Mouse (Mus musculus) embryonic facial prominence, embryonic 12.5 days (tissue): ENCODE measurements around the gene Them5. TPM values are rescaled to one million over a fixed set of nuclear protein-coding genes. Genes with fewer than 3 reads are reported as not detected.
A peak's percentile ranks its signal among the peaks of the same experiment; 100 is the strongest.

Experiments used
- ATAC-seq: fragments of 200-750 bp; cut with Nextera tagmentation; 2 replicates; pipeline ENCODE4 v1.8.0; 2017; ENCODE audit not compliant: insufficient number of reproducible peaks, insufficient read depth, low FRiP score, low TSS enrichment
- H3K27ac ChIP-seq: fragments of 300-500 bp; sonication (generic); 2 replicates; pipeline ENCODE4 v1.5.1; 2016; ENCODE audit warnings: mild to moderate bottlenecking
- H3K27me3 ChIP-seq: fragments of 300-500 bp; sonication (generic); 2 replicates; pipeline ENCODE4 v1.6.1; 2016; ENCODE audit warnings: mild to moderate bottlenecking, moderate library complexity
- H3K36me3 ChIP-seq: fragments of 300-500 bp; sonication (generic); 2 replicates; pipeline ENCODE4 v1.6.1; 2016; ENCODE audit warnings: mild to moderate bottlenecking
- H3K4me1 ChIP-seq: fragments of 300-500 bp; sonication (generic); 2 replicates; pipeline ENCODE4 v1.6.1; 2016
- H3K4me2 ChIP-seq: fragments of 300-500 bp; sonication (generic); replicated peaks from 2 replicates; pipeline ENCODE4 v1.6.1; 2016; ENCODE audit warnings: mild to moderate bottlenecking, moderate library complexity
- H3K4me3 ChIP-seq: fragments of 300-500 bp; sonication (generic); 2 replicates; pipeline ENCODE4 v1.5.1; 2016; ENCODE audit warnings: mild to moderate bottlenecking
- H3K9ac ChIP-seq: fragments of 300-500 bp; sonication (generic); 2 replicates; pipeline ENCODE4 v1.6.1; 2016; ENCODE audit warnings: mild to moderate bottlenecking, moderate library complexity
- H3K9me3 ChIP-seq: fragments of 300-500 bp; sonication (generic); 2 replicates; pipeline ENCODE4 v1.6.1; 2016; ENCODE audit warnings: mild to moderate bottlenecking, moderate library complexity
- WGBS: fragments of 180-500 bp; shearing (Covaris S2); methylation state at CpG from one replicate; pipeline ENCODE4 v1.1.7; 2016; 5-methylcytosine and 5-hydroxymethylcytosine counted together
- polyA plus RNA-seq: library from polyadenylated mRNA; unstranded; fragments of >200 nt; fragmentation: Nextera tagmentation; extraction: Ambion mirVana; gene quantifications from 2 replicates; pipeline ENCODE4 v1.2.1, GENCODE M21; 2016

The Them5 gene
- polyA plus RNA-seq, 1 experiment from 2014 or later, result not detected

DNA sequence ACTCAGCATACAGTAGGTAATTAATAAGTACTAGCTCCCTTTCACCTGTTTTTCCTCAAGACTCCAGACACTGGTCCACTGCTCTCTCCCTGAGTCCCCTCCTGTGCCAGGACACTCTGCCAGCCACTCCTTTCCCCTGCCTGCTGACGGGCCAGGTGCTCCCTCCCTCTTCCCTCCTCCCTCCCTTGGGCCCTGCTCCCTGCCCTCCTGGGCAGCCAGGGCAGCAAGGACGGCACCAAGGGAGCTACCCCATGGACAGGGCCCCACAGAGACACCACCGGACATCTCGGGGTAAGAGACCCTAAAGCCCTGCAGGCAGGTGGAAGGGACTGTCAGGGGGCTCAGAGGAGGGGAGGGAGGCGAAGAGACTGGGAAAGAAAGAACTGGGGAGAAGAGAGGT is 30.7 kb downstream of the Them5 start, which contains the start of gene Rorc:
Gene Rorc (plus strand): TSS at position 154 of the 400 bp plus-strand sequence.
- H3K27me3 ChIP-seq, result peaks cover 22% of the 10 kb centered on the region
- ATAC-seq, result peak; percentile 4; the same call in 1 of the 2 replicates
- H3K4me2 ChIP-seq, result peak within 1 kb of the TSS; percentile 36
- 12% methylated on average over 5 of the region's 5 CpGs for WGBS
- H3K36me3 ChIP-seq, result no peaks in the 10 kb centered on the region
- H3K9ac ChIP-seq, result peak within 1 kb of the TSS; percentile 25
- H3K9me3 ChIP-seq, result no peaks in the 10 kb centered on the region
- H3K4me1 ChIP-seq, result peaks cover 28% of the 10 kb centered on the region
- no peak within 1 kb of the TSS for H3K27ac ChIP-seq
- peak within 1 kb of the TSS; percentile 9; the same call in 1 of the 2 replicates for H3K4me3 ChIP-seq

DNA sequence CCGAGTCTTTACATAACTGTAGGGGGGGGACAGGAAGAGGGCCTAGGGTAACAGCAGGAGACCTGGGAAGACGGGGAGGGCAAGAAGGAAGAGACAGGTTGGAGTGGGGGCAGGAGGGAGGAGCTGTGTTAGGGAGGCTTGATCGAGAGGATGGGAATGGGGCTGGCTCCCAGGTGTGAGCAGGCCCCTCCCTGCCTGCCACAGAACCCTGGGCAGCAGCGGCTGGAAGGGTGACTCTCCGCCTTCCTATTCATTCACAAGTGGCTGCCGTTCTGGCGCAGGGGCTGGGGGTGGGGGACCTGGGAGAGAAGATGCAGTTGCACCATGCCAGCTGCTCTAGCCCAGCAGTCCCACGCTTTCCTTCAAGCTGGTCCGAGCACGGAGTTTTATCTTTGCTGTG is 31.2 kb downstream of the Them5 start:
- peaks cover 22% of the 10 kb centered on the region for H3K27me3 ChIP-seq
- WGBS, result 3% methylated on average over 10 of the region's 10 CpGs
- no peaks in the 10 kb centered on the region for H3K9me3 ChIP-seq
- peak; percentile 25 for ATAC-seq
- no peaks in the 10 kb centered on the region for H3K36me3 ChIP-seq
- no peak overlapping the region for H3K27ac ChIP-seq
- H3K9ac ChIP-seq, result no peak overlapping the region; the same call in 1 of the 2 replicates
- H3K4me1 ChIP-seq, result peaks cover 28% of the 10 kb centered on the region
- H3K4me2 ChIP-seq, result peak overlapping the region; percentile 33
- peak overlapping the region; percentile 9; the same call in 1 of the 2 replicates for H3K4me3 ChIP-seq

DNA sequence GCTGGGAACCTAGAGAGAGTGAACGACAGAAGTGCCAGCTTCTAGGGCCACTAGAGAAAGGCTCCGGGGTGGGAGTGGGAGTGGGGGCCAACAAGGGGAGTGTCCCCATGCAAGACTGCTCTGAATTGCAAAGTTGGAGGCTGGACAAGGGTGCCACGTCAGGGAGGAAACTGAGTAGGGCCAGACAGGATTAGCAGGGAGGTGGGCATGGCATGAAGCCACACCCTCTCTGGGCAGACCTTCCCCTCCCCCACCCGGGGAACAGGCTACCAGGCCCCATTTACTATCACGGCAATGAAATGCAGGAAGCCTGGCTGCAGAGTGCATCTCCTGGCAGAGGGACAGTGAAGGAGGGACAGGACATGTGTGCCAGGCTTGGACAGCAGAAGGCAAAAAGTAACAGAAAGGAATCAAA is 31.7 kb downstream of the Them5 start:
- 0 out of 2 replicates have a peak, but pooled peaks have one; percentile 17 for ATAC-seq
- peaks cover 28% of the 10 kb centered on the region for H3K4me1 ChIP-seq
- peaks cover 22% of the 10 kb centered on the region for H3K27me3 ChIP-seq
- no peak overlapping the region for H3K27ac ChIP-seq
- H3K36me3 ChIP-seq, result no peaks in the 10 kb centered on the region
- peak overlapping the region; percentile 33 for H3K4me2 ChIP-seq
- WGBS, result under 1% methylated on average over 5 of the region's 5 CpGs
- no peak overlapping the region for H3K9ac ChIP-seq
- H3K9me3 ChIP-seq, result no peaks in the 10 kb centered on the region
- peak overlapping the region; percentile 9; the same call in 1 of the 2 replicates for H3K4me3 ChIP-seq

DNA sequence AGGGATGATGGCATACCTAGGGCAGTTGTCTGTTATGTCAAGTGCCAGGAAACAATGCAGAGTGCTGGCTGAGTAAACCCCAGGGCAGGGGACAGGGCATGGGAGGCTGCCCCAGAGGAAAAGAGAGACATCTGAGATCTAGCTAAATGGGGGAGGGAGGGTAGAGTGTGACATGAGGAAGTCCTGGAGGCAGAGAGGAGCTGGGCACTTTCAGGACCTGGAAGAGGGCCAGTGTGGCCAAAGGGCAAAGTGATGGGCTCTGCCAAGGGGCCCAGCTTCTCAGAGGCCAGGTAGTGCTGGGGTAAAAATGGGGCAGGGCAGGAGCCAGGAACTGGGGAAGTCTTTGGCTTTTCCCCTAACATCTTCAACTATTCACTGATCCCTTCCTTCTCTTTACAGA is 32.7 kb downstream of the Them5 start:
- Histone ChIP-seq H3K9me3 (no peaks in the 10 kb centered on the region), H3K4me1 (peaks cover 28% of the 10 kb centered on the region), H3K36me3 (no peaks in the 10 kb centered on the region), H3K27ac (no peak overlapping the region), H3K9ac (no peak overlapping the region), H3K4me3 (no peak overlapping the region), H3K4me2 (no peak overlapping the region), H3K27me3 (peaks cover 22% of the 10 kb centered on the region)
- no peak for ATAC-seq

DNA sequence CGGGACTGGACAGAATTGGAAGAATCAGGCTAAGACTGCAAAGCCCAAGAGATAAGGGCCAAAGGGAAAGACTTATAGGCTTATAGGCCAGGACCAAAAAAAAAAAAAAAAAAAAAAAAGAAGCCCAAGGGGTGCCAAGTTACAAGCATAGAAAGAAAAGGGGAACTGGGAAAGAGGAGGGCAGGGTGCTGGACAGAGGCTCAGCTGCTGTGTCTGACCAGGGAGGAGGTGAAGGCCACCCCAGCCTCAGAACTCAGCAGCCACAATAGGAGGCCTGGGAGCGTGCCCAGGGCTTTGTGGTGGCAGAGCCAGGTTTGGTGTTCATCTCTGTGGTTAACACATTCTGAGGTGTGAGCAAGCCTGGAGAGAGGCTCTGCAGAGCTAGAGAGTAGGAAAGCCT is 33.2 kb downstream of the Them5 start:
- WGBS, result 69% methylated on average over 2 of the region's 2 CpGs
- H3K4me2 ChIP-seq, result no peak overlapping the region
- H3K27ac ChIP-seq, result no peak overlapping the region
- H3K9ac ChIP-seq, result no peak overlapping the region
- no peak for ATAC-seq
- no peaks in the 10 kb centered on the region for H3K9me3 ChIP-seq
- H3K27me3 ChIP-seq, result peaks cover 22% of the 10 kb centered on the region
- H3K4me1 ChIP-seq, result peaks cover 31% of the 10 kb centered on the region
- H3K36me3 ChIP-seq, result no peaks in the 10 kb centered on the region
- no peak overlapping the region for H3K4me3 ChIP-seq

DNA sequence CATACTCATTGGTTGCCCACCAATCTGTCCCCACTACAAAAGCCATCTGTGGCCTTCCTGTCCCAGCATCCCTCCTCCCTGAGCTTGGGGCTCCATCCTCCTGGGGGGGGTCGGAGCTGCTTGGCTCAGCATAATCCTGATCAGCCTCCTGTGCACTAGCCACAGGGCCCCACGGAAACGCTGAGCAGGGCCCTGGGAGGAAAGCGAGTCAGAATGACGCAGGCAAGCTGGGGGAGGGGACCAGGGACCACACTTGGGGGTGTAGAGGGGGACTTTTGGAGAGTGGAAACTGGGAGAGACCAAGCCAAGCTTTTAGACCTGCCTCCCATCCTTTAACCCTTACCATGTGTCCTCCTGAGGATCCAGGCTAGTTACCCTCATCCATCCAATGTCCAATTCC is 34.0 kb downstream of the Them5 start:
- H3K9me3 ChIP-seq, result no peaks in the 10 kb centered on the region
- no peak overlapping the region for H3K9ac ChIP-seq
- no peaks in the 10 kb centered on the region for H3K36me3 ChIP-seq
- H3K4me2 ChIP-seq, result no peak overlapping the region
- ATAC-seq, result no peak
- H3K27ac ChIP-seq, result no peak overlapping the region
- peaks cover 32% of the 10 kb centered on the region for H3K4me1 ChIP-seq
- WGBS, result 47% methylated on average over 5 of the region's 5 CpGs
- peaks cover 22% of the 10 kb centered on the region for H3K27me3 ChIP-seq
- no peak overlapping the region for H3K4me3 ChIP-seq

DNA sequence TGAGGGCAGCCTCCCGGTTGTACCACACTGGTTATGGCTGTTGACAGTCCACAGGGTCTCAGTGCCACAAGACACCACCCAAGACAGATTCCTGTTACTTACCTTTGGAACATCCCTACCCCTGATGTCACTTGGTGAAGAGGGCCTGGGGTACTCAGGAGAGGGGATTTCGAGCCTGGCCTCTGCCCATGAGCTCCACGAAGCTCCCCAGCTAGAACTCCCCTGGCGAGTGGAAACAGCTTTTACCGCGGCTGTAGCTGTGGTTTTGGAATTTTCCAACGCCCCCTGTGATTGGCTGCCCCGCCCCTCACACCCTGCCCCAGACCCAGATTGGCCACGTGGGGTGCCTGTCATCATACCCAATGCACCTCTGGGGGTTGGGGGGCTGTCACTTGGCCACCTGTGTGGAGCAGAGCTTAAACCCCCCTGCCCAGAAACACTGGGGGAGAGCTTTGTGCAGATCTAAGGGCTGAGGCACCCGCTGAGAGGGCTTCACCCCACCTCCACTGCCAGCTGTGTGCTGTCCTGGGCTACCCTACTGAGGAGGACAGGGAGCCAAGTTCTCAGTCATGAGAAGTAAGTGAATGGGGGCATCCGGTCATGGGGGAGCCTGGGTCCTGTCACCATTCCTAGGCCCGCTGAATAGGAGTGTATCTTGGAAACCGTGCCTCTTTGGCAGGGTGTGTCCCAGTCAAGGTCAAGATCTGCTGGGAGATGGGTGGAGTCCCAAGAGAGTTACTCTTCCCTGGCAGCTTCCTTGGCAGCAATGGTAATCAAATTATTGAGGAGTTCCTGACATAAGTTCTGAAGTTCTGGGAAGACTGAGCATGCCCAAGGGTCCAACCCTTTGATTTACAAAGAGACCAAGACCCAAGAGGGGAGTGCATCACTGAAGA is 35.4 kb downstream of the Them5 start:
- H3K4me2 ChIP-seq, result no peak overlapping the region
- peaks cover 22% of the 10 kb centered on the region for H3K27me3 ChIP-seq
- ATAC-seq, result no peak
- H3K4me3 ChIP-seq, result no peak overlapping the region
- H3K36me3 ChIP-seq, result no peaks in the 10 kb centered on the region
- H3K4me1 ChIP-seq, result peaks cover 25% of the 10 kb centered on the region
- H3K27ac ChIP-seq, result no peak overlapping the region
- no peak overlapping the region for H3K9ac ChIP-seq
- H3K9me3 ChIP-seq, result no peaks in the 10 kb centered on the region
- 18% methylated on average over 13 of the region's 13 CpGs for WGBS

DNA sequence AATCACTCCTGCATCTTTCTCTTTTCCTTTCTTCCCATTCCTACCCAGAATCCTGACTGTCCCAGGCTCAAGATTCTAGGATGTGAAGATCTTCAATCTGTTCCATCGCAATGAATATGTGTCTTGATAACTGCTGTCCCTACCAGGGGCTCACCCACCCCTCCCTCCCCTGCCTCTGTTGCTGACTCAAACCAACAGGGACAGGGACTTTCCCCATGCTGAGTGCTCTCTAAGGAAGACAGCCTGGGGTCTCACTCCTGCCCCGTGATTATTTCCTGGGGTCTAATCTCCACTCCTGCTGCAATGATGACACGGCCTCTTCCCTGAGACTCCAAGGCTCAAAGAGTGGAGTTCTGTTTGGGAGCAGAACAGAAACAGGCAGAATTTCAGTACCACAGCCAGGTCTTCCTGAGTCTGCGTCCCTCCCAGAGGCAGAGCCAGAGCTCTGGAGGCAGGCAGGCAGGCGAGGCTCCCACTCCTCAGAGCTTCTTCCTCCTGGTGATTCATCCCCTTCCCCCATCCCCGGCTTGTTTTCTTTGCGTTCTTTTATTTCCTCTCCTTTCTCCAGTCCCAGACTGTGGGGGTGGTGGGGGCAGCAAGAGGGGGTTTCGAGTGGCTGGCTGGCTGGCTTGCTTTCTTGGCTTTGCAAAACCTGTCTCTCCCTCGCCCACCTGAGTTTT is 38.1 kb downstream of the Them5 start:
- 17% methylated on average over 9 of the region's 9 CpGs for WGBS
- Histone ChIP-seq H3K4me3 (no peak overlapping the region), H3K27ac (0 out of 2 replicates have a peak overlapping the region, but pooled peaks have one; percentile 36), H3K9ac (no peak overlapping the region), H3K4me1 (peaks cover 8% of the 10 kb centered on the region; the same call in 1 of the 2 replicates), H3K4me2 (no peak overlapping the region), H3K36me3 (no peaks in the 10 kb centered on the region), H3K27me3 (peaks cover 9% of the 10 kb centered on the region; the same call in 1 of the 2 replicates), H3K9me3 (no peaks in the 10 kb centered on the region)
- ATAC-seq, result no peak

DNA sequence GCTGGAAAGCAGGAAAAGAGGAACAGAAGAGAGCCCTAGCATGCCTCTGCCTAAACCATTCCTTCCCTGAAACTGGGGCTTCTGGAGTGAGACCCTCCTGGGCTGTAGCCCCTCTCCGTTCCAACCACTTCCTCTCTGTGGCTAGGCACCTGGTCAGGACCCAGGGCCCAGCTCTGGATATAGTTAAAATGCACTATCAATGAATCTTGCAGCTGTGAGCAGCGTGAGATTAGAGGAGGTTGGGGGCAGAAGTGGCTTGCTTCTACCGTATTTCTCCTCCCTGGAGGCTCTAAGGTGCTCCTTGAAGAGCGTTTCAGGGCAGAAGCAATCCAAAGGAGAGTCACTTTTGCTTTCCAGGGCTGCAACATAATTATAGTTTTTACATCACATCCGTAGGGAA is 40.4 kb downstream of the Them5 start:
- Histone ChIP-seq H3K36me3 (no peaks in the 10 kb centered on the region), H3K9ac (no peak overlapping the region), H3K27ac (no peak overlapping the region), H3K27me3 (peaks cover 1% of the 10 kb centered on the region; the same call in 1 of the 2 replicates), H3K4me2 (no peak overlapping the region), H3K4me1 (peaks cover 6% of the 10 kb centered on the region; the same call in 1 of the 2 replicates), H3K9me3 (no peaks in the 10 kb centered on the region), H3K4me3 (no peak overlapping the region)
- WGBS, result 68% methylated on average over 5 of the region's 5 CpGs
- no peak for ATAC-seq

DNA sequence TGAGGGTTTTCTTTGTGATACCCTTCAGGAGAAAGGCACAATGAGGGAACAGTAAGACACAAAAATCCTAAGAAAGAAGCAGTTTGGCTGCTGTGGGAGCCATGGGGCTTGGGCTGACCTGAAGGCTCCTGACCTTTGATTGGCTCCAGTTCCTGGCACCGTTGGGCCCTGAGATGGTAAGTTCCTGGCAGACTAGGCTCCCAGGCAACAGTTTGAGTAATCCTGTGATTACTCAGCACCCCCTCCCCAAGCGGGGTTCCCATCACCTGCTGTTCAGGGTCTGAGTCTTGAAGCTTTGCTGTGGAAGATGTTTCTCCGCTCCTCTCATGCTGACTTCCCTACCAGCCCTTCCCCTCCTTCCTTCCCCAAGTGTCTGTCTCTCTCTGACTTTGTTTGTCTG is 41.6 kb downstream of the Them5 start:
- Histone ChIP-seq H3K4me2 (no peak overlapping the region), H3K9ac (no peak overlapping the region), H3K4me1 (peaks cover 4% of the 10 kb centered on the region; the same call in 1 of the 2 replicates), H3K9me3 (no peaks in the 10 kb centered on the region), H3K4me3 (no peak overlapping the region), H3K36me3 (no peaks in the 10 kb centered on the region), H3K27ac (no peak overlapping the region), H3K27me3 (peaks cover 3% of the 10 kb centered on the region; the same call in 1 of the 2 replicates)
- 69% methylated on average over 3 of the region's 3 CpGs for WGBS
- no peak for ATAC-seq

DNA sequence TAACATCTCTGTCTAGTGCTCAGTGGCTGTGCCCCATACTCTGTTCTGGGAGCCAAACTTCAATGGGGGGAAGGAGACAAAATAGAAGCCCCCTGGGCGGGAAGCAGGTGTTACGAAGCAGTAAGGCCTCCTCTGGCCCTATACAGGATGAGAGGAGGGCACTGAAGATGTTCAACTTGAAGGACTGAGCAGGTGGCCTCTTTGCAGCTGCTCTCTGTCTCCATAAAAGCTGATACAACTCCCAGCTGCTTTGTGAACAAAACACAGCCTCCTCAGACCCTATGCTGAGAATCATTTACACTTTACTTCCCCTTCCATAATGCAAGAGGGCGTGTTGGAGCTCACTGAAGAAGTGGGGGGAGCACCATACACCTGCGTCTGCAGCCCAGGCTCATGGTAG is 44.8 kb downstream of the Them5 start:
- no peak for ATAC-seq
- Histone ChIP-seq H3K4me3 (no peak overlapping the region), H3K9me3 (no peaks in the 10 kb centered on the region), H3K36me3 (no peaks in the 10 kb centered on the region), H3K9ac (no peak overlapping the region), H3K27ac (no peak overlapping the region), H3K4me2 (no peak overlapping the region), H3K4me1 (no peaks in the 10 kb centered on the region), H3K27me3 (peaks cover 3% of the 10 kb centered on the region; the same call in 1 of the 2 replicates)
- 69% methylated on average over 4 of the region's 4 CpGs for WGBS
